Mouse (Mus musculus) CH12.LX (cell line): ENCODE results near the gene Cacnb4.

ENCODE experiments used
- CTCF ChIP-seq, 2 experiments: IDR thresholded peaks in 1 of 2; conservative IDR thresholded peaks in 1 of 2; 2 replicates each; pipeline ENCODE4 v1.5.1; 2011 to 2012; ENCODE audit warnings: low read depth in 2 of 2, low read length in 2 of 2, improper control_type of control experiment in 1 of 2, inconsistent platforms in 1 of 2, mild to moderate bottlenecking in 1 of 2, moderate library complexity in 1 of 2
- JUND ChIP-seq: conservative IDR thresholded peaks from 2 replicates; pipeline ENCODE4 v1.6.1; 2011; ENCODE audit warnings: low read depth, low read length, improper control_type of control experiment
- MAX ChIP-seq: IDR thresholded peaks from 2 replicates; pipeline ENCODE4 v1.6.1; 2011; ENCODE audit warnings: low read length, improper control_type of control experiment
- MXI1 ChIP-seq: IDR thresholded peaks from 2 replicates; pipeline ENCODE4 v1.6.1; 2011; ENCODE audit warnings: mild to moderate bottlenecking, low read depth, low read length, improper control_type of control experiment
- MYC ChIP-seq: IDR thresholded peaks from 2 replicates; pipeline ENCODE4 v1.6.1; 2011; ENCODE audit warnings: low read depth, mild to moderate bottlenecking, improper control_type of control experiment, low read length
- NRF1 ChIP-seq: IDR thresholded peaks from 2 replicates; pipeline ENCODE4 v1.6.1; 2014; ENCODE audit warnings: low read depth, mild to moderate bottlenecking, inconsistent platforms, low read length, improper control_type of control experiment, moderate library complexity
- POLR2A ChIP-seq: IDR thresholded peaks from 2 replicates; pipeline ENCODE4 v1.6.1; 2011; ENCODE audit warnings: low read depth, mild to moderate bottlenecking, improper control_type of control experiment, low read length
- POLR2AphosphoS2 ChIP-seq: IDR thresholded peaks from 2 replicates; pipeline ENCODE4 v1.6.1; 2011; ENCODE audit warnings: low read depth, low read length, improper control_type of control experiment
- RCOR1 ChIP-seq: conservative IDR thresholded peaks from 2 replicates; pipeline ENCODE4 v1.6.1; 2012; ENCODE audit warnings: low read depth, mild to moderate bottlenecking, inconsistent platforms, low read length, improper control_type of control experiment
- SIN3A ChIP-seq: IDR thresholded peaks from 2 replicates; pipeline ENCODE4 v1.6.1; 2012; ENCODE audit warnings: low read length, improper control_type of control experiment, inconsistent platforms
- TCF12 ChIP-seq: IDR thresholded peaks from 2 replicates; pipeline ENCODE4 v1.6.1; 2014; ENCODE audit warnings: low read depth, mild to moderate bottlenecking, inconsistent platforms, low read length, improper control_type of control experiment
- USF1 ChIP-seq: IDR thresholded peaks from 2 replicates; pipeline ENCODE4 v1.6.1; 2014; ENCODE audit warnings: low read depth, mild to moderate bottlenecking, inconsistent platforms, low read length, improper control_type of control experiment
- ZKSCAN1 ChIP-seq: IDR thresholded peaks from 2 replicates; pipeline ENCODE4 v1.6.1; 2012; ENCODE audit warnings: low read depth, inconsistent platforms, low read length, improper control_type of control experiment, borderline replicate concordance
- ZNF384 ChIP-seq: IDR thresholded peaks from 2 replicates; pipeline ENCODE4 v1.6.1; 2012; ENCODE audit warnings: low read depth, low read length, improper control_type of control experiment, inconsistent platforms

- TF ChIP-seq ZKSCAN1 (no peak), MXI1 (no peak), TCF12 (no peak), JUND (no peak), NRF1 (no peak), POLR2AphosphoS2 (no peak), USF1 (no peak), POLR2A (no peak), SIN3A (no peak), RCOR1 (no peak), CTCF (conservative IDR thresholded peaks at IDR 0.05 in 1 of 2, IDR thresholded peaks at IDR 0.05 in 1 of 2; ENCODE audit: low read depth in 2 of 2, low read length in 2 of 2) (no peak), MYC (no peak), MAX (no peak), ZNF384 (no peak)
These were observed 73.7 kb downstream of the Cacnb4 start for GRCm38 (mm10) chr2:52602921-52603320.
